Mouse (Mus musculus) activated CD4-positive, CD25-positive, alpha-beta regulatory T cell, adult 4 months (primary cell): ENCODE results near the gene Caap1. TPM values are rescaled to one million over a fixed set of nuclear protein-coding genes. Genes with fewer than 3 reads are reported as not detected.

ENCODE experiments used
- ATAC-seq: one replicate; pipeline ENCODE4 v1.8.0; 2017
- polyA plus RNA-seq, 2 experiments: library from polyadenylated mRNA; unstranded; fragments of 100-300 nt; shearing (Covaris generic); gene quantifications; one replicate each; pipeline ENCODE4 v1.2.1; 2017

The Caap1 gene
- polyA plus RNA-seq, 2 experiments from 2014 or later: 3.8 to 5.1 TPM

DNA sequence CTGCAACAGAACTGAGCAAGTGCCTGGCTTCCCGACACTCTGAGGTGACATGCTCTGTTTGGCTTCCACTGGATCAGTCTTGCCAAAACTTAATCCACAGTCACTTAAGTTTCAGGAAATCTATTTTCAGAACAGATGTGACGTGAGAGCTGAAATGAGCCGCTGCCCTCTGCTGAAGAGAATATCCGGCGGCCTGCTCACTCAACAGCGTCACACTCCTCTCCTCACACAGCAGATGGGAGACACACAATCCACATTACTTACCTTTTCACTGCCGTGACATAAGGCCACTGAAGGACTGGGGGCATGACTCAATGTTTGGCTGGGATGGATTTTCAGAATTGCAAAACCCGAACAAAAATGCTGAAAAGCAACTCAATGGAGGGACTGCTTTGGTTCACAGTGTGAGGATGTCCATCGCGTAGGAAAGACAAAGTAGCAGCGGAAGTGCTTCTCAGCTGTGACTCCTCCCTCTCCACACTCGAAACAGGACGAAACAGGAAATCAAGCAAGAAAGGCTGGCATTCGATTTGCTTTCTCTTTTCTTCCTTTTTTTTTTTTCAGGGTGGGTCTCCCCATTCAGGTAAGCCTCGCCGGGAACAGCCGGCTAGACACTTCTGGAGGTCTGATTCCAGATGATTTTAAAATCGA, 79.7 kb downstream of the Caap1 start:
- ATAC-seq: peak; percentile 81

DNA sequence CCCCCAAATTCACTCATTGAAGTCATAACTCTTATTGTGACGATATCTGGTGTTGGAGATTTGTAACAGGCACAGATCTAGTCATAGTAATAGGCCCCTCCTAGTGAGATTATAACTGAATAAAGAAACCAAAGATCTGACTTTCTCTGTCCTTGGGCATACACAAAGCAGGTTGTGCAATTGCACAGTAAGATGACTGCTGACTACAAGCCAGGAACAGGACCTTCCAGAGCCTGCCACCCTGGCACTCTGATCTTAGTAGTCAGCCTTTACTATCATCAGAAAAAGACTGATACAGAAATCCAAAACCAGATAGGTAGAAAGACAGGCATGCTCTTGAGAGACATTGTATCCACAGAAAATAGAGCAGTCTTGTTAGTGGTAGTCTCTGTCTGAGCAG, 83.3 kb downstream of the Caap1 start:
- ATAC-seq: no peak

DNA sequence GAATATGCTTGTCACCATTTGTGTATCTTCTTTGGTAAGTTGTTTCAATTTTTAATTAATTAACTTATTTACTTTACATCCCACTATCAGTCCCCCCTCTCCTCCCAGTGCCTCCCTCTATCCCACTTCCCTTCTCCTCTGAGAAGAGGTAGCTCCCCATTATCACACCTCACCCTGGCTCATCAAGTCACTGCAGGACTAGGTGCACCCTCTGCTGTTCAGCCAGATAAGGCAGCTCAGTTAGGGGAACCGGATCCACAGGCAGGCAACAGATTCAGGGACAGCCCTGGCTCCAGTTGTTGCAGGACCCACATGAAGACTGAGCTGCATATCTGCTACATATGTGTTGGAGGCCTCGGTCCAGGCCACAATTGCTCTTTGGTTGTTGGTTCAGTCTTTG, 97.2 kb downstream of the Caap1 start:
- no peak for ATAC-seq

DNA sequence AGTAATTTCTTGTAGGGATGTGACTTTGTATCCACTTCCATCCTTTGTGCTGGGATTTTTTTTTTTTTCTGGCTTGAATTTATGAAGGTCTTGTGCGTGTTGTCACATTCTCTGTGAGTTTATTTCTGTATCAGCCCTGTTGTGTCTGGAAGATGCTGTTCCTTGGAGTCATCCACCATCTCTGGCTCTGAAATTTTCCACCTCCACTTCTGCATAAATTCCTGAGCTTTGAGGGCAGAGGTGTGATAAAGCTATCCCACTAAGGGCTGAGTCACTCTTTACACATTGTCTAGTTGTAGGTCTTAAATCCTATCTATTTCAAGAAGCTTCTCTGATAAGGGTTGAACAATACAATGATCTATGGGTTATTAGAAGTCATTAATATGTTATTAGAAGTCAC, 101.7 kb downstream of the Caap1 start:
- ATAC-seq: no peak

Other genes starting within 250 kb of the Caap1 start
- gene Gm10306, start 250 bp downstream of the Caap1 start, polyA plus RNA-seq: not detected
- gene Plaa, start 46.4 kb upstream of the Caap1 start, polyA plus RNA-seq: 10 to 100 TPM; 34.9 to 38.8 TPM
- 1 to 10 TPM; 4.6 to 6.8 TPM for gene Ift74, start 57.7 kb upstream of the Caap1 start, polyA plus RNA-seq
- gene Lrrc19, start 93.3 kb upstream of the Caap1 start, polyA plus RNA-seq: under 1 TPM in 1 of 2 experiments, not detected in 1; 0.20 TPM
- gene Tek, start 182.5 kb upstream of the Caap1 start, polyA plus RNA-seq: not detected